Mouse (Mus musculus) brain, embryonic 14.5 days (tissue): Measurements from ENCODE around the gene Lage3.
A peak's percentile ranks its signal among the peaks of the same experiment; 100 is the strongest.

Source experiments
- CTCF ChIP-seq: fragments of 200-500 bp; IDR thresholded peaks from 2 replicates; pipeline ENCODE4 v1.5.1; 2012; ENCODE audit warnings: inconsistent platforms, mild to moderate bottlenecking, moderate library complexity, borderline replicate concordance; ENCODE audit not compliant: insufficient read depth, insufficient read length; ENCODE audit errors: extremely low read depth
- POLR2A ChIP-seq: fragments of 200-500 bp; IDR thresholded peaks from 2 replicates; pipeline ENCODE4 v1.6.1; 2012; ENCODE audit warnings: mild to moderate bottlenecking, inconsistent platforms, borderline replicate concordance; ENCODE audit not compliant: poor library complexity, insufficient read depth, insufficient read length, severe bottlenecking; ENCODE audit errors: extremely low read depth

DNA sequence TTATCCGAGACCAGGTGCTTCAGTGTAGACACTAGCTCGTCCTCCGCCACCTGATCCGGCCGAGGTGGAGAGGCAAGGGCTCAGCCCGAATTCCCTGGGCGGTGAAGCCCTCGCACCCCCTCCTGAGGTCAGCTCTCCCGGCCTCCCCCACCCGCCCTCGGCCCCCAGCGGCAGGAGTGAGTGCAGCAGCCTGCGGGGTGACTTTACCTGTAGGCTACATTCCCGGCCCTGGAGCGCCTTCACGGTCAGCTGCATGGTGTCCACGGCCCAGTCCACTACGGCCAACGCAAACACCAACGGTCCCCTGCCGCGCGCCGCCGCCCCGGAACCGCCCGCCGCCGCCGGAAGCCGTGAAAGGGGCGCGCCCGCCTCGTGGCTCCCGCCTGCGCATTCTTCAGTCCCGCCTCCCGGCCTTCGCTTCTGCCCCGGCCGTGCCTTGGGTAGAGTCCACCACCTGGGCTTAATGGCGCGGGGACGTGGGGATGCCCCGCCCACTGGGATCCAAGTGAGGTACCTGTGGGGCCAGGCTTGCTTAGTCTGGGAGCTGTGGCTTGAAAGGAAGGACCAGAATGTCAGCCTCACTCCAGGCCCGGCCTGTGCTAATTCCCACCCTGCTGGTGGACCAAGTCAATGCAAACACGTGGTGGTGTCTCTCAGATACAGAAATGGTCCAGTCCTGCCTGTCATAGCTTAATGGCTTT, 14.9 kb upstream of the Lage3 start:
- TF ChIP-seq CTCF: peak; percentile 20; the same call in 1 of the 2 replicates
- peak; percentile 39; the same call in 1 of the 2 replicates for TF ChIP-seq POLR2A
